Mouse (Mus musculus) bone marrow macrophage, adult 2 months (primary cell): ENCODE data around the gene Plcg1. TPM values are rescaled to one million over a fixed set of nuclear protein-coding genes. Genes with fewer than 3 reads are reported as not detected.

ENCODE experiments used
- H3K27ac ChIP-seq: 2 replicates; pipeline ENCODE4 v1.5.1; 2012; ENCODE audit warnings: low read depth, low read length; ENCODE audit not compliant: insufficient read depth
- H3K4me1 ChIP-seq: 2 replicates; pipeline ENCODE4 v1.6.1; 2012; ENCODE audit warnings: low read length; ENCODE audit not compliant: control insufficient read depth, insufficient read depth
- H3K4me3 ChIP-seq: 2 replicates; pipeline ENCODE4 v1.5.1; 2012; ENCODE audit warnings: mild to moderate bottlenecking, low read length, moderate library complexity; ENCODE audit not compliant: insufficient read depth
- CTCF ChIP-seq: IDR thresholded peaks from 2 replicates; pipeline ENCODE4 v1.5.1; 2012; ENCODE audit warnings: low read depth, mild to moderate bottlenecking, low read length, moderate library complexity
- POLR2A ChIP-seq: IDR thresholded peaks from 2 replicates; pipeline ENCODE4 v1.6.1; 2012; ENCODE audit warnings: mild to moderate bottlenecking, low read depth, low read length, borderline replicate concordance
- polyA plus RNA-seq: library from polyadenylated mRNA; stranded (reverse); fragments of >200 nt; gene quantifications from 2 replicates; pipeline ENCODE4 v1.2.4, GENCODE M21; 2012; ENCODE audit not compliant: missing spikeins, insufficient read depth, insufficient read length

Gene Plcg1
- polyA plus RNA-seq, 1 experiment = 9.8 TPM

DNA sequence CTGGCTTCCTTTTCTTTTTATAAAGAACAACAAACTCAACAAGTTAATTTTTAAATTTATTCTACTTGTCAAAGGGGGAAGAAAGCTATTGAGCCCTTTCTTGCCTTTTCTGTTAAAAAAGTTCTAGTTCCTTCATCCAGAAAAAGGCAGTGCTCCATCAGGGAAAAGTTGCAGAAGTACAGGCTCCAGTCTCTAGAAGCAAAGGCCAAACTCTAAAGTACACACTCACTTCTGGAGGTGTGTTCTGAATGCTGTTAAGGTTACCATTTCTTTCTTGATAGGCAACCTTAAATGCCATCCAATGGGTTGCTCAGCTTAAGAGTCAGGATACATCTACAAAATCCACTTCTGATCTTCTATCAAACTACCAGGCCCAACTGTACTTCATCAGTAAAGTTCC is 58.6 kb downstream of the Plcg1 start:
- no peak overlapping the region for H3K4me3 ChIP-seq
- TF ChIP-seq POLR2A (no peak), CTCF (no peak)
- H3K27ac ChIP-seq = no peak overlapping the region
- no peaks in the 10 kb centered on the region for H3K4me1 ChIP-seq

DNA sequence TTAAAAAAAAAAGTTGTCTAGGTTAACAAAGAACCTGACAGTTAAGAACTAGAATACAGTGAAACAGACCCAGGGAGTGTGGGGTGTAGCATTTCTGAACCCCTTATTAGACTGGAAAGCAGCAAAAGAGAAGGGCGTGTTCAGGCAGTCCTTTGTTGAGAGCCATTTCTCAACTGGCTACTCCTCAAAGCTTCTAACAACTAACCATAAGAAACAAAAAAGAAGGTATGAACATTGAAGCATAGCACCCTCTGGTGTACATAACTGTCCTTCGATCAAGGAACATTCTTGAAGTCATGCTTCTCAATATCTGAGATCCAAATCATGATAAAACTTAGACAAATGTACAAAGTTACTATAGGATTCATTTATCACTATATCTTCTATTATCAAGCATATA is 62.0 kb downstream of the Plcg1 start:
- no peak for TF ChIP-seq POLR2A
- no peak for TF ChIP-seq CTCF
- Histone ChIP-seq H3K4me1 (0 out of 2 replicates have a peak, but pooled peaks cover 3% of the 10 kb centered on the region), H3K27ac (no peak overlapping the region), H3K4me3 (no peak overlapping the region)

DNA sequence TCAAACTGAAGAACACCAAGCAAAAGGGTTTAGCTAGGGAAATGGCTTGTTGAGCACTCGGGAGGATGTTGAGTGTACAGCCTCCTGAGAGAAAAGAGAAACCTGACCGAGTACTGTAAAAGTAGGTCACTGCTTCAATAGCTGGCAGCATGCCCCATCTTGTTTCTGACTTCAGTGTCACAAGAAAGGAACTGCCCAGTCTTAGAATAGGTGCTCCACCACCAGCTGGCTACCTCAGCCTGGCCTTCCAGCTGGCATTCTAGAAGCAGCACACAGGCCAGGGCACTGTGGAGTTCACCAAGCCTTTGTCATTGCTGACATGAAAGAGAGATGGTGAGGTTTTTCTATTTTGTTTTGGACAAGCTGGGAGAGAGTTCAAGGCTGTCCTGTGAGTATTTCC is 65.9 kb downstream of the Plcg1 start:
- no peak for TF ChIP-seq CTCF
- no peak for TF ChIP-seq POLR2A
- Histone ChIP-seq H3K4me1 (0 out of 2 replicates have a peak, but pooled peaks cover 3% of the 10 kb centered on the region), H3K27ac (no peak overlapping the region), H3K4me3 (no peak overlapping the region)

DNA sequence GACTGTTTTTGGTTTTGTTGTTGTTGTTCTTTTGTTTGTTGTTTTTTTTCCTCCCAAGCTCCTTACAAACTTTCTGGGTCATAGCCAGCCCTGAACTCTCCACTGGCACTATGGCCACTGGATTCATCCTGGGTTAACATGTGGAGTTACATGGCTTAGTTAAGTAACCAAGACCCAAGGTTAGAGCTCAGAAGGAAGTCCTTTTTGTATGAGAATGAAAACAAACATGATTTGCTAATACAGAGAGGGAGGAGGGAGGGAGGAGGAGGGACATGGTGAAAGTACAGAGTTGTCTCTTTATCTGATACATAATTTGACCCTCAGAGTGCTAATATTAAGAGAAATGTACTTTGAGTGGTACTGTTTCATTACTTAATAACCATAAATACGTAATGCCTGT is 67.1 kb downstream of the Plcg1 start:
- Histone ChIP-seq H3K4me1 (0 out of 2 replicates have a peak, but pooled peaks cover 3% of the 10 kb centered on the region), H3K4me3 (no peak overlapping the region), H3K27ac (no peak overlapping the region)
- TF ChIP-seq CTCF (no peak), POLR2A (no peak)

DNA sequence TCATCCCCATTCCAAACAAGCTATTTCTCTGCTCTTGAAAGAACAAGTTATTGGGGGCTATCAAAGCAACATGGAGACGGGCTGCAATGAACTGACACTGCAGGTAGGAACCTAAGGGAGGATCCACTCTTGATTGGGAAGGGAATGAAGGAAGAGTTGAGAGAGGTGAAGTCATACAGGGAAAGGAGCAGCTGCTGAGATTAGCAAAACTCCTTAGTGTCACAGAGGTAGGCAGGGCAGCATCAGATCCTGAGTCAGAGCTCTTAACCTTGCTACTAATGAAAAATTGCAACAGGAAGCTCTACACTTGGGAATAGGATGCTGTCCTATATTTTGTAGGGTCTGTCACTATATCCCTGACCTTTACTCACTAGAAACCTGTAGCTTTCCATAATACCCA is 69.9 kb downstream of the Plcg1 start:
- H3K27ac ChIP-seq = no peak overlapping the region
- TF ChIP-seq POLR2A (no peak), CTCF (no peak)

DNA sequence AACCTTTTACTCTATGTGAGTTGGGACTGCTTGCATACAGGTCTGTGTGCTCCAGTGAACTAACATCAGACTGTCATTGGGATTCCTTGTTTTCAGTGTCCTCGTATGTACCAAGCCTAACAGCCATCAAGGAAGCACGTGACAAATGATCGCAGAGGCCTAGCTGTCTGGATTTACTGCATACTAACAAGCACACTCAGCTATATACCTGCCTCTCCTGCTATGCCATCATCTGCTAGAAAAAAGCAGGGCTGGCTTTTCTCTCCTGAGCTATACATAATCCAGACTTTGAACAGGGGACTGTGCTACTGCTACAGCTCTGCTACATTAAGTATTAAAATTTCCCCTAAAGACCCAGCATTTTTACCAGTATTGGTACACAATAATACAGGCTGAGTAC is 71.2 kb downstream of the Plcg1 start:
- H3K4me3 ChIP-seq = no peak overlapping the region
- no peak overlapping the region for H3K27ac ChIP-seq
- H3K4me1 ChIP-seq = no peaks in the 10 kb centered on the region; the same call in 1 of the 2 replicates
- TF ChIP-seq CTCF (no peak), POLR2A (no peak)

More for the DNA sequence above, 69.9 kb downstream of the Plcg1 start:
- Histone ChIP-seq H3K4me1 (peaks cover 3% of the 10 kb centered on the region; the same call in 1 of the 2 replicates), H3K4me3 (no peak overlapping the region)

DNA sequence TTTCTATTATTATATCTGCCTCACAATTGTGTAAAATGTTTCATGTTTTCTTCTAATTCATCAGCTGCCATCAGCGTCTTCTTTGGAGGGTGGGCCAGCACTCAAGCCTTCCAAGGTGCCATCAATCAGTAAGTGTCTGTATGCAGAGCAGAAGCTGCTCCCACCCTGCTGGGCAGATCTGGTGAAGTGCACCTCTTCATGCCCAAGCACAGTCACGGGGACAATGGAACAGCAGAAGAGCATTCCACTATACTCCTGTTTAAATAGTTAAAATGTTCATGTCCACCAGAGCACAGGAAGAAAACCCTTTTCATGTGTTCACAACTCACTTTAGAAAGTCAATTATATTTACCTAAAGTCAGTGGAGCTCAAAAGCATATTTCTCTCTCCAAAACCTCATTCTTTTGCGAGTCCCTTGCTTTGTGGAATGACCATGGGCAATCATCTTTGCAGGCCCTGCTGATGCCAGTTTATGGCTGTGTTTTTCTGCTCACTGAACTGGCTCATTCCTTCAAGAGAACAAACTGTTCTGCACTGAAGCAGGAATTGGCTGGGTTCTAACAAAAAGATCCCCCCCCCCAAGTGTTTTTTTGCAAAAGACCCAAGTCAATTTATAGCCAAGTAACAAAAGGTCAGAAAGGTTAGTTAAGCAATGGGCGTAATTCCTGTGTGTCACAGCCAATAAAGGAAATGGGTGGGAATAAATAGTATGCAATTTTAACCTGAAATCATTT is 73.9 kb downstream of the Plcg1 start:
- no peak for TF ChIP-seq POLR2A
- TF ChIP-seq CTCF = no peak
- Histone ChIP-seq H3K4me1 (no peaks in the 10 kb centered on the region; the same call in 1 of the 2 replicates), H3K4me3 (no peak overlapping the region), H3K27ac (no peak overlapping the region)

DNA sequence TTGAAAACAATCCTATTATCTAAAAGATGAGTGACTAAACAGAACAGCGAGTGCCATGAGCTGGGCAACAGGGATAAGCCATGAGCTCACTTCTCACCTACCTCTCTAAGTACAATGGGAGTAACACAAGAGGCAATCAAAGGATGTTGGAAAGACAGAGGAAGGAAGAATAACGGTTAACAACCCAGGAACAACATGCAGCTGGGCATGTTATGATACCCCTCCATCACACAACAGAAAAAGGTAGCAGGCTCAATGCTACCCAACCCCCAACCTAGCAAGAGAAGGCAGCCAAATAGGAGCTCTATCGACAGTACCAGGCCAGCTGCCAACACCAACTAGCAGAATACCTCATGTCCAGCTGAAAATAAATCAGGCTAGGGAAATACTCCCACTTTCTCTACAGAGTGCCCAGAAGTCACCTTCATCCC is 75.0 kb downstream of the Plcg1 start:
- Histone ChIP-seq H3K4me3 (no peak overlapping the region), H3K27ac (no peak overlapping the region), H3K4me1 (no peaks in the 10 kb centered on the region; the same call in 1 of the 2 replicates)
- no peak for TF ChIP-seq POLR2A
- TF ChIP-seq CTCF = no peak

DNA sequence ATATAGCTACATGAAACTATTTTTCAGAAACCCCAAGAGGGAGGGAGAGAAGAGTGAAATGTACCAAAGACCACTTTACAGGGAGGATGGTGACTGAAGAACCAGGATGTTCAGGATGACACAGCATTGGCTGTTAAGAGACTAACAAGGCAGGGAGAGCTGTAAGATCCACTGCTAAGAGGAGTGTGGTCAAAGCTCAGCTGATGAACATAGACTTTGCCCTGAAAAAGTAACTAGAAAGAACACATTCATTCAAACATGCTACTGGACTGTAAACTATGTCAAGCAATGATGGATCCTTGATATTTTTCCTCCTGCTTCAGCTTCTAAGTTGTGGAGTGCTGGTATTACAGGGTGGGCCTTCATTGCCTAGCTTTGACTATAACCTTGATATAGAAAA is 79.3 kb downstream of the Plcg1 start:
- TF ChIP-seq CTCF (no peak), POLR2A (no peak)
- no peak overlapping the region for H3K27ac ChIP-seq
- no peaks in the 10 kb centered on the region for H3K4me1 ChIP-seq
- H3K4me3 ChIP-seq = no peak overlapping the region

DNA sequence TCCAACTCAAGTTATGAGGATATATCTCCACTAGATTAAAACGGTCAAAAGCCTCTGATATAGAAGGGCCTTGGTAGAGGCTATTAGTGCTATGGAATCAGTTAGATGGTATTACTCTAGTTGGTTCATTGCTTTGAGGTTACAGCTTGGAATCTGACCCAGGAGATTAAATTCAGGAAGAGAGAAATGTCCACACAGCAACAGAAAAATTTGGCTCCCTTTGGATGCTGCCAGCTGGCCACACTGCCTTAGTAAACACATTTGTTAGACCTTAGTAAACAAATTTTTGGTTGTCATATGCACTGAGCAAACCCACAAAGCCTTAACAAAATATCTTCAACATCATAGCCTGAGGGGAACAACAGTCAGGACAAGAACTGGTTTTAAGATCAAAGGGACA is 79.7 kb downstream of the Plcg1 start:
- TF ChIP-seq POLR2A (no peak), CTCF (no peak)
- Histone ChIP-seq H3K4me1 (no peaks in the 10 kb centered on the region), H3K4me3 (no peak overlapping the region), H3K27ac (no peak overlapping the region)

Other genes with a start within 250 kb of the Plcg1 start
- gene Top1, start 85.4 kb upstream of the Plcg1 start, polyA plus RNA-seq = 42.9 and 43.3 TPM in 2 replicates
- gene Zhx3, start 141.7 kb downstream of the Plcg1 start, polyA plus RNA-seq = 4.9 and 6.1 TPM in 2 replicates
- gene Lpin3, start 149.4 kb downstream of the Plcg1 start, polyA plus RNA-seq = not detected in 2 replicates
- not detected in 2 replicates for gene Emilin3, start 181.0 kb downstream of the Plcg1 start, polyA plus RNA-seq